Mouse (Mus musculus) CH12.LX (cell line): ENCODE measurements around the gene Lman1l. TPM values are rescaled to one million over a fixed set of nuclear protein-coding genes. Genes with fewer than 3 reads are reported as not detected.

ENCODE experiments used
- DNase-seq: peaks from one replicate; pipeline ENCODE4 v3.0.0-alpha.2; 2013; ENCODE audit errors: extremely low read depth
- H3K27ac ChIP-seq: 2 replicates; pipeline ENCODE4 v1.5.1; 2012; ENCODE audit warnings: low read depth, mild to moderate bottlenecking, control low read depth, moderate library complexity; ENCODE audit not compliant: insufficient read depth
- H3K27me3 ChIP-seq: replicated peaks from 2 replicates; pipeline ENCODE3; 2012; ENCODE audit warnings: inconsistent platforms
- H3K36me3 ChIP-seq, 2 experiments: replicated peaks in 1 of 2; 2 replicates each; pipeline versions ENCODE3 to v1.6.1; 2012; ENCODE audit warnings: inconsistent platforms in 1 of 2, low read length in 1 of 2, mild to moderate bottlenecking in 1 of 2, mixed read lengths in 1 of 2, moderate library complexity in 1 of 2; ENCODE audit not compliant: control insufficient read depth in 1 of 2, insufficient read depth in 1 of 2
- H3K4me1 ChIP-seq, 2 experiments: 2 replicates each; pipeline ENCODE4 v1.6.1; 2012; ENCODE audit warnings: inconsistent platforms in 1 of 2, moderate library complexity in 1 of 2; ENCODE audit not compliant: insufficient read depth in 2 of 2, control insufficient read depth in 1 of 2
- H3K4me2 ChIP-seq: 2 replicates; pipeline ENCODE4 v1.6.1; 2012; ENCODE audit warnings: low read depth, mild to moderate bottlenecking, control low read depth; ENCODE audit not compliant: poor library complexity, insufficient read depth, severe bottlenecking
- H3K4me3 ChIP-seq, 3 experiments: fragments of 150-350 bp in 1 of 3; sonication (generic) in 1 of 3; replicated peaks in 1 of 3; 2 replicates each; pipeline versions ENCODE3 to v1.5.1; 2011 to 2012; ENCODE audit warnings: low read depth in 2 of 3, low read length in 2 of 3, mild to moderate bottlenecking in 2 of 3, moderate library complexity in 2 of 3, control low read depth in 1 of 3, improper control_type of control experiment in 1 of 3, inconsistent platforms in 1 of 3, mixed read lengths in 1 of 3; ENCODE audit not compliant: poor library complexity in 1 of 3
- H3K79me2 ChIP-seq: replicated peaks from 2 replicates; pipeline ENCODE4 v1.6.1; 2012; ENCODE audit warnings: mild to moderate bottlenecking, moderate library complexity; ENCODE audit not compliant: control insufficient read depth, poor library complexity, insufficient read depth, severe bottlenecking; ENCODE audit errors: extremely low read depth
- H3K9ac ChIP-seq: 2 replicates; pipeline ENCODE4 v1.6.1; 2012; ENCODE audit warnings: low read depth, mild to moderate bottlenecking, control low read depth, moderate library complexity; ENCODE audit not compliant: insufficient read depth
- H3K9me3 ChIP-seq: replicated peaks from 2 replicates; pipeline ENCODE3; 2012; ENCODE audit warnings: low read length, inconsistent platforms, mixed read lengths
- BHLHE40 ChIP-seq: IDR thresholded peaks from 2 replicates; pipeline ENCODE4 v1.6.1; 2011; ENCODE audit warnings: mild to moderate bottlenecking, low read depth, low read length, improper control_type of control experiment
- CHD2 ChIP-seq: IDR thresholded peaks from 2 replicates; pipeline ENCODE4 v1.6.1; 2011; ENCODE audit warnings: low read length, improper control_type of control experiment
- E2F4 ChIP-seq: IDR thresholded peaks from 2 replicates; pipeline ENCODE4 v1.6.1; 2011; ENCODE audit warnings: low read depth, low read length, improper control_type of control experiment; ENCODE audit not compliant: insufficient replicate concordance
- EP300 ChIP-seq: IDR thresholded peaks from 2 replicates; pipeline ENCODE4 v1.6.1; 2011; ENCODE audit warnings: low read length, improper control_type of control experiment
- ETS1 ChIP-seq: conservative IDR thresholded peaks from 2 replicates; pipeline ENCODE4 v1.6.1; 2012; ENCODE audit warnings: low read depth, mild to moderate bottlenecking, inconsistent platforms, low read length, improper control_type of control experiment, moderate library complexity
- GABPA ChIP-seq: IDR thresholded peaks from 2 replicates; pipeline ENCODE4 v1.6.1; 2012; ENCODE audit warnings: low read depth, low read length, improper control_type of control experiment, inconsistent platforms; ENCODE audit not compliant: insufficient replicate concordance
- HCFC1 ChIP-seq: IDR thresholded peaks from 2 replicates; pipeline ENCODE4 v1.6.1; 2012; ENCODE audit warnings: low read depth, mild to moderate bottlenecking, inconsistent platforms, low read length, improper control_type of control experiment
- IRF4 ChIP-seq: IDR thresholded peaks from 2 replicates; pipeline ENCODE4 v1.6.1; 2014; ENCODE audit warnings: low read depth, mild to moderate bottlenecking, inconsistent platforms, low read length, improper control_type of control experiment
- KAT2A ChIP-seq: IDR thresholded peaks from 2 replicates; pipeline ENCODE4 v1.6.1; 2012; ENCODE audit warnings: low read length, improper control_type of control experiment, inconsistent platforms; ENCODE audit not compliant: insufficient replicate concordance
- MAFK ChIP-seq: IDR thresholded peaks from 2 replicates; pipeline ENCODE4 v1.6.1; 2011; ENCODE audit warnings: low read length, improper control_type of control experiment; ENCODE audit not compliant: insufficient replicate concordance
- NELFE ChIP-seq: IDR thresholded peaks from 2 replicates; pipeline ENCODE4 v1.6.1; 2011; ENCODE audit warnings: low read depth, low read length, improper control_type of control experiment
- NRF1 ChIP-seq: IDR thresholded peaks from 2 replicates; pipeline ENCODE4 v1.6.1; 2014; ENCODE audit warnings: low read depth, mild to moderate bottlenecking, inconsistent platforms, low read length, improper control_type of control experiment, moderate library complexity
- PAX5 ChIP-seq: IDR thresholded peaks from 2 replicates; pipeline ENCODE4 v1.6.1; 2012; ENCODE audit warnings: low read length, inconsistent platforms, mixed read lengths
- POLR2A ChIP-seq: IDR thresholded peaks from 2 replicates; pipeline ENCODE4 v1.6.1; 2011; ENCODE audit warnings: low read depth, mild to moderate bottlenecking, improper control_type of control experiment, low read length
- RAD21 ChIP-seq: IDR thresholded peaks from 2 replicates; pipeline ENCODE4 v1.6.1; 2011; ENCODE audit warnings: low read depth, mild to moderate bottlenecking, low read length, improper control_type of control experiment, moderate library complexity
- SMC3 ChIP-seq: IDR thresholded peaks from 2 replicates; pipeline ENCODE4 v1.6.1; 2011; ENCODE audit warnings: low read depth, low read length, improper control_type of control experiment
- UBTF ChIP-seq: IDR thresholded peaks from 2 replicates; pipeline ENCODE4 v1.6.1; 2012; ENCODE audit warnings: low read depth, mild to moderate bottlenecking, inconsistent platforms, low read length, improper control_type of control experiment, moderate library complexity
- USF1 ChIP-seq: IDR thresholded peaks from 2 replicates; pipeline ENCODE4 v1.6.1; 2014; ENCODE audit warnings: low read depth, mild to moderate bottlenecking, inconsistent platforms, low read length, improper control_type of control experiment
- USF2 ChIP-seq: conservative IDR thresholded peaks from 2 replicates; pipeline ENCODE4 v1.6.1; 2011; ENCODE audit warnings: low read depth, low read length, improper control_type of control experiment
- ZC3H11A ChIP-seq: IDR thresholded peaks from 2 replicates; pipeline ENCODE4 v1.6.1; 2012; ENCODE audit warnings: low read depth, mild to moderate bottlenecking, inconsistent platforms, low read length, improper control_type of control experiment
- ZKSCAN1 ChIP-seq: IDR thresholded peaks from 2 replicates; pipeline ENCODE4 v1.6.1; 2012; ENCODE audit warnings: low read depth, inconsistent platforms, low read length, improper control_type of control experiment, borderline replicate concordance
- ZMIZ1 ChIP-seq: IDR thresholded peaks from 2 replicates; pipeline ENCODE4 v1.6.1; 2012; ENCODE audit warnings: low read depth, mild to moderate bottlenecking, inconsistent platforms, low read length, improper control_type of control experiment
- dilution Hi-C: fragments of 300-500 bp; cut with MboI; formaldehyde crosslinking; loops from 2 replicates; pipeline ENCODE4 v1.14.3; 2020; ENCODE audit warnings: low sequenced_read_pairs; ENCODE audit not compliant: extremely low pct_unique_long_range_greater_than_20kb, extremely low pct_ligation_motif_present
- in situ Hi-C: fragments of 300-500 bp; cut with MboI; formaldehyde crosslinking; loops from 3 replicates; pipeline ENCODE4 v1.14.3; 2019; ENCODE audit warnings: low sequenced_read_pairs, low pct_ligation_motif_present, low pct_unique_long_range_greater_than_20kb, mixed read lengths
- polyA plus RNA-seq: library from polyadenylated mRNA; unstranded; fragments of >175 nt; gene quantifications from 2 replicates; pipeline ENCODE4 v1.2.1, GENCODE M21; 2012; ENCODE audit warnings: low read depth; ENCODE audit not compliant: insufficient read length
- total RNA-seq, 2 experiments: library from RNA; depleted of rRNA; stranded (reverse); fragments of 300-350 nt in 1 of 2; fragments of >200 nt in 1 of 2; gene quantifications; 2 replicates each; pipeline ENCODE4 v1.2.3; 2012 to 2014

Gene Lman1l
- total and polyA plus RNA-seq, 3 experiments: 0.19 TPM; not detected in 2

DNA sequence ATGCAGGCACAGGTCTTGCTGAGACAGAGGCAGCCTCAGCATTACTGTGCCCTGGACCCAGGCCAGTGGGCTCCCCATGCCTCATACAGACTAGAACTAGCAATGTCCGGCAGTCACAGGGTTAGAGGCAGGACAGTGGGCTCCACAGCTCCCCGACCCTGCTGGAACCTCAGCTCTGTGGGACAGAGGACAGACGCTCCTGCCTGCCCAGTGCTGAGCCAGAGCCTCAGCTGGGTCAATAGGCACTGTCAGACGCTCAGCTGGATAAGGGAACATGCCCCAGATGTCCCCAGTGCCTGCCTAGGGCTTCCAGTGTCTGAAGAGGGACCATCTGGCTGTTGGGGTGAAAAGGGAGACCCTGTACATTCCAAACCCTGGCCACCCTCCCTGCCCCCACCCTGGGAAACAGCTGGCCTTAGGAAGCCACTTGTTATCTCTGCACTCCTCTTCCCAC lies 22.6 kb downstream of the Lman1l start:
- dilution Hi-C loops (no loop called here), in situ Hi-C loops (no loop called here)
- H3K27me3 ChIP-seq: no peaks in the 10 kb centered on the region
- no peak for DNase-seq
- H3K27ac ChIP-seq: no peak overlapping the region
- H3K9ac ChIP-seq: no peak overlapping the region
- H3K9me3 ChIP-seq: no peaks in the 10 kb centered on the region
- no peak overlapping the region for H3K4me2 ChIP-seq
- H3K36me3 ChIP-seq: peaks cover 25 to 44% of the 10 kb centered on the region in 2 experiments
- TF ChIP-seq RAD21 (no peak), PAX5 (no peak), ZMIZ1 (no peak), KAT2A (no peak), E2F4 (no peak), USF2 (no peak), ZKSCAN1 (no peak), UBTF (no peak), BHLHE40 (no peak)
- peaks cover 6 to 10% of the 10 kb centered on the region in 2 experiments for H3K4me1 ChIP-seq
- no peaks in the 10 kb centered on the region for H3K79me2 ChIP-seq
- no peak overlapping the region for H3K4me3 ChIP-seq

DNA sequence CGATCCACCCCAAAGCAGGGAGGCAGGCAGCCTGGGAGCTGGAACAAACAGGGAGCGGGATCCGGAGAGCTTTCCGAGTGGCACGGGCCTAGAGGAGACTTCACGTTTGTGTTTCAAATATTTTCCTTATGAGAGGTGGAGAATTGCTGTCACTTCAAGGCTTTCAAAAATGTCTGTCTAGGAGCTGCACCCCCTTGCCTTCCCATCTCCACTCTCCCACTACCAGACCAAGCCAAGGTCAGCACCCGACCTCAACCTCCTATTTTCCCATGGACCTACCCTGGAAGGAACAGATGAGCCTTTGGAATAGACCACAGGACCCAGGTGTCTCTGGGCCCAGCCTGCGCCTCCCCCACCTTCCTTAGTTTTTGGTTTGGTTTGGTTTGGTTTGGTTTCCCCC lies 23.3 kb downstream of the Lman1l start:
- Histone ChIP-seq H3K9me3 (no peaks in the 10 kb centered on the region), H3K4me3 (no peak overlapping the region), H3K36me3 (peaks cover 32 to 51% of the 10 kb centered on the region in 2 experiments), H3K79me2 (no peaks in the 10 kb centered on the region), H3K27ac (no peak overlapping the region), H3K27me3 (no peaks in the 10 kb centered on the region), H3K4me2 (no peak overlapping the region), H3K4me1 (peaks cover 6 to 10% of the 10 kb centered on the region in 2 experiments), H3K9ac (no peak overlapping the region)
- no peak for DNase-seq
- dilution Hi-C loops (no loop called here), in situ Hi-C loops (no loop called here)
- TF ChIP-seq USF1: no peak
- no peak for TF ChIP-seq ZC3H11A
- TF ChIP-seq NRF1: no peak
- TF ChIP-seq HCFC1: no peak
- TF ChIP-seq NELFE: no peak
- no peak for TF ChIP-seq IRF4
- TF ChIP-seq EP300: no peak
- TF ChIP-seq SMC3: no peak
- TF ChIP-seq ETS1: no peak
- no peak for TF ChIP-seq GABPA
- TF ChIP-seq BHLHE40: no peak
- TF ChIP-seq E2F4: no peak
- no peak for TF ChIP-seq POLR2A
- TF ChIP-seq MAFK: no peak
- TF ChIP-seq UBTF: no peak
- TF ChIP-seq CHD2: no peak
- no peak for TF ChIP-seq RAD21
